Mouse (Mus musculus): ENCODE data around the gene Tnnc1. TPM values are rescaled to one million over a fixed set of nuclear protein-coding genes. Genes with fewer than 3 reads are reported as not detected.
A peak's percentile ranks its signal among the peaks of the same experiment; 100 is the strongest.

Tnnc1 gene
- polyA plus RNA-seq, 1 experiment from 2014 or later: 10.6 TPM

DNA sequence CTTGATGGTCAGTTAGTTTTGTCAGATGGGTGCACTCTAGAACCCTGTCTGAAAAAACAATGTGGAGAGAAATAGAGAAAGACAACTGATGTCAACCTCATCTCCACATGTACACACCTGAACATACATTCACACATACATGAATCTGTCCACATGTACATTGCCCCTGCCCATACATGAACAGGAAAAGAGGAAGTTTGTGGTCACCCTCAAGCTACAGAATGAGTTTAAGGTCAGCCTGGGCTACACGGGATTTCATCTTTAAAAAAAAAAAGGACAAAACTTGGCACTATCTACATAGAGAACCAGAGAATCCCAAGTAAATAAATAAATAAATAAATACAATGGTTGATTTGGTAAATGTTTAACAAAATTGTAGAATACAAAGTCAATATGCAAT, 36.7 kb downstream of the Tnnc1 start:
- no peak overlapping the region for H3K27ac ChIP-seq (ENCODE audit: low read length)
- H3K36me3 ChIP-seq (ENCODE audit: insufficient read depth, low read length): no peaks in the 10 kb centered on the region
- H3K9ac ChIP-seq (replicated peaks; ENCODE audit: low read length): no peak overlapping the region
- H3K4me1 ChIP-seq (ENCODE audit: insufficient read depth, low read length): no peaks in the 10 kb centered on the region
- no peaks in the 10 kb centered on the region for H3K27me3 ChIP-seq (ENCODE audit: insufficient read depth, low read length)
- H3K9me3 ChIP-seq (ENCODE audit: low read length): no peaks in the 10 kb centered on the region
- H3K4me3 ChIP-seq (ENCODE audit: low read length): no peak overlapping the region
- ATAC-seq (ENCODE audit: low FRiP score, low TSS enrichment): no peak
- WGBS: 73% methylated on average over 1 of the region's 1 CpGs
- H3K4me2 ChIP-seq (replicated peaks; ENCODE audit: low read depth, low read length): no peak overlapping the region

DNA sequence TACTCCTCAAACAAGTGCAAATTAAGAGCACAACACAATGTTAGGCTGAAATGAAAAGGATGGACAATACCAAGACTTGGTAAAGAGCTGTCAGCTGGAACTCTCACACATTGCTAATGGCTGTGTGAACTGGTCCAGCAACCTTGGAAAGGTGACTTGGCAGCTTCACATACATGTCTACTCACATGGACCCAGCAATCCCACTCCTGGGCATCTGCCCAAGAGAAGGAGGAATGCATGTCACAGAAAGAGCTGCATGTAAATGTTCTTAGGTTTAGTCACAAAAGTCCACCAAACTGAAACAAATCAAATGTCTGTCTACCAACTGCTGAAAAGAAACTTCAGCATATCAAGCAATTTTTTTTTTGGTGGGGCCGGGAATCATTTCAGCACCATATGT, 37.8 kb downstream of the Tnnc1 start:
- H3K4me2 ChIP-seq (replicated peaks; ENCODE audit: low read depth, low read length): no peak overlapping the region
- H3K4me1 ChIP-seq (ENCODE audit: insufficient read depth, low read length): 0 out of 2 replicates have a peak, but pooled peaks cover 5% of the 10 kb centered on the region
- 77% methylated on average over 1 of the region's 1 CpGs for WGBS
- no peak overlapping the region for H3K4me3 ChIP-seq (ENCODE audit: low read length)
- H3K36me3 ChIP-seq (ENCODE audit: insufficient read depth, low read length): no peaks in the 10 kb centered on the region
- no peaks in the 10 kb centered on the region for H3K9me3 ChIP-seq (ENCODE audit: low read length)
- no peak overlapping the region for H3K27ac ChIP-seq (ENCODE audit: low read length)
- H3K27me3 ChIP-seq (ENCODE audit: insufficient read depth, low read length): no peaks in the 10 kb centered on the region
- no peak overlapping the region for H3K9ac ChIP-seq (replicated peaks; ENCODE audit: low read length)
- no peak for ATAC-seq (ENCODE audit: low FRiP score, low TSS enrichment)

DNA sequence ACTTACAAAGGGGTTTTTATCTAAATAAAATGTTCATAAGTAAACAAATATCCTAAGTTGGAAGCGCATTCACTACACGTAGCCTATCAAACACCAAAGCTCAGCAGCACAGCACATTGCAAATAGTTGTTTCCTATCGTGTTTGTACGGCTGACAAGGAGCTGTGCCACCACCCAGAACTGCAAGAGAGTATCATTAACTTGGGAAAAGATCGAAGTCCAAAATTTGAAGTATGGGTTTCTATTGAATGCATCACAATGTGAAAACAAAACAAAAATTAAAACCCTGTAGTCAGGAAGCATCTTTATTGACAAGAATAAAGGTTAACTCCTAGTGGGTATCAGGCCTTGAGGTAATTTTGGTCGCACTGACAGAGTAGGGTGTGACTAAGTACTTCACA, 40.3 kb downstream of the Tnnc1 start:
- H3K27ac ChIP-seq (ENCODE audit: low read length): no peak overlapping the region
- H3K4me1 ChIP-seq (ENCODE audit: insufficient read depth, low read length): peaks cover 15% of the 10 kb centered on the region
- H3K9ac ChIP-seq (replicated peaks; ENCODE audit: low read length): no peak overlapping the region
- H3K9me3 ChIP-seq (ENCODE audit: low read length): no peaks in the 10 kb centered on the region
- ATAC-seq (ENCODE audit: low FRiP score, low TSS enrichment): no peak
- H3K36me3 ChIP-seq (ENCODE audit: insufficient read depth, low read length): peaks cover 4% of the 10 kb centered on the region
- H3K4me3 ChIP-seq (ENCODE audit: low read length): no peak overlapping the region
- H3K27me3 ChIP-seq (ENCODE audit: insufficient read depth, low read length): no peaks in the 10 kb centered on the region
- no peak overlapping the region for H3K4me2 ChIP-seq (replicated peaks; ENCODE audit: low read depth, low read length)
- 91% methylated on average over 6 of the region's 6 CpGs for WGBS

DNA sequence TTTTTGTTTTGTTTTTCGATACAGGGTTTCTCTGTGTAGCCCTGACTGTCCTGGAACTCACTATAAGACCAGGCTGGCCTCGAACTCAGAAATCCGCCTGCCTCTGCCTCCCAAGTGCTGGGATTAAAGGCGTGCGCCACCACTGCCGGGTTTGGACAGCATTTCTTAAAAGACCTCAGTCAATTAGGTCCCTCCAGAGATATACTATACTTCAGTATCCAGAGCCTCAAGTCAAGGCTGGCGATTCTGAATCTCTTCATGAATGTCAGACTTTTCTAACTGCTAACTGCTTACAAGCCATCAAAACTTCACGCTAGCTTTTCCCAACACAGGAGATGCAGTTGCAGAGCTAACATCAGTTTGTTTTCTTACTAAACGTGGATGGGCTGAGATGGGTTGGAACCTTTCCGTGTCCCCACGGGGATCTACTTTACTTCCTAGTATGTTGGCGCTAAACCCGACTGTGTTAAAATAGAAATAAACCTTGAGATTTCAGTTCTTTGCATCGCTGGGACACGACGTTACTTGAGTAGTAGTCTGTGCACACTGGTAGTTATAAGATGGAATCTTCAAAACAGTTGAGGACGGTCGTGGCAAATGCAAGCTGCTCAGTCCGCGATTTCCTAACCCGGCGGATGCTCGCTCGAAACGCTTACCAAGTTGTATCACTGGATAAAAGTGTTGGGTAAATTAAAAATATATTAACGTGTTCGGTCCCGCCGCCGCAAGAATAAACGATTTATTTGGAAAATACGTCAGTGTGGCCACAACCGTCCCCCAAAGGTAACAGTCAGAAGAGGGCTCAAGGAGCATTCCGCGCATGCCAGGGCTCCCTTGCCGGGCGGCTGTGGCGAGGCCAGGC, 42.3 kb downstream of the Tnnc1 start:
- Histone ChIP-seq H3K27ac (ENCODE audit: low read length) (peak overlapping the region; percentile 96), H3K4me3 (ENCODE audit: low read length) (peak overlapping the region; percentile 97), H3K36me3 (ENCODE audit: insufficient read depth, low read length) (peaks cover 23% of the 10 kb centered on the region), H3K4me1 (ENCODE audit: insufficient read depth, low read length) (peaks cover 15% of the 10 kb centered on the region), H3K27me3 (ENCODE audit: insufficient read depth, low read length) (no peaks in the 10 kb centered on the region), H3K9me3 (ENCODE audit: low read length) (no peaks in the 10 kb centered on the region), H3K9ac (replicated peaks; ENCODE audit: low read length) (peak overlapping the region; percentile 98), H3K4me2 (replicated peaks; ENCODE audit: low read depth, low read length) (peak overlapping the region; percentile 70)
- 17% methylated on average over 38 of the region's 38 CpGs for WGBS
- peak; percentile 92; the same call in 1 of the 2 replicates for ATAC-seq (ENCODE audit: low FRiP score, low TSS enrichment)

DNA sequence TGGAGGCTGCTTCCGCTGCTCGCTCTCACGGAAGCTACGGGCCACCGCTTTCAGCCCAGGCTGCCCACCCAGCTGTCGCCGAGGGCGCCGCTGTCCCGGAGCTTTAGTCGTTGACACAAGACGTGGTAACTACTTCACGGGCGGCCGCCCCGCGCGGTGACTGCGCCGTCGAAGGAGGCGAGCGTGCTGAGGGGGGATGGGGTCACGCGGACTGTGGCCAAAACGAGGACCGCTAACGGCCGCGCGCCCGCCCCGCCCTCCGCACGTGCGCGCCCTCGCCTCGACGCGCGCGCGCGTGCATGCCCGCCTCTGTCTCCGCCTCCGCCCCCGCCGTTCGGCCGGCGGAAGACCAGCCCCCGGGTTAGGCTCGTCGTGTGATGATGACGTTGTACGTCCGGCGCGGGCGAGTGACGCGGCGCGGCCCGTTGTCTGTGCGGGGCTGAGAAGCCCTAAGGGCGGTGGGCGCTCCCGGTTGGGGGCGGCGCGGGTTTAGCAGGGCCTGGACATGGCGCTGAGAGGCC, 43.0 kb downstream of the Tnnc1 start, which contains the start of the genes Phf7 and Bap1:
TSS of gene Phf7 (minus strand) at position 234 of the 521 bp plus-strand sequence.
TSS of gene Bap1 (plus strand) at position 367 of the 521 bp plus-strand sequence.
- WGBS: 0% methylated on average over 65 of the region's 75 CpGs
- peak; percentile 91 for ATAC-seq (ENCODE audit: low FRiP score, low TSS enrichment)

DNA sequence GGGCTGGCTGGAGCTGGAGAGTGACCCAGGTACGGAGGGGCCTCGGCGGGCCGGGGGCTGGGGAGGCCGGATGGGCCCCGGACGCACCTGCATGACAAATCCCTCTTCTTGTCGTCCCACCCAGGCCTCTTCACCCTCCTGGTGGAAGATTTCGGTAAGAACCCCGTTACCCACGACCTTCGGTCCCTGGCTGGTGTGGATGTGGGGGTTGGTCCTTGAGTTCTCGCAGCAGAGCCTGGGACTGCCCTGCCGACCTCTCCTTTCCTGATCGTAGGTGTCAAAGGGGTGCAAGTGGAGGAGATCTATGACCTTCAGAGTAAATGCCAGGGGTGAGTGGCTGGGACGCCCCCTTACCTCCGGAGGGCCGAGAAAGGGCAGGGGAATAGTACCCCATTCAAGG, 43.5 kb downstream of the Tnnc1 start:
- peaks cover 15% of the 10 kb centered on the region for H3K4me1 ChIP-seq (ENCODE audit: insufficient read depth, low read length)
- no peaks in the 10 kb centered on the region for H3K27me3 ChIP-seq (ENCODE audit: insufficient read depth, low read length)
- H3K27ac ChIP-seq (ENCODE audit: low read length): peak overlapping the region; percentile 57
- no peaks in the 10 kb centered on the region for H3K9me3 ChIP-seq (ENCODE audit: low read length)
- peak overlapping the region; percentile 98 for H3K9ac ChIP-seq (replicated peaks; ENCODE audit: low read length)
- peak overlapping the region; percentile 86 for H3K4me2 ChIP-seq (replicated peaks; ENCODE audit: low read depth, low read length)
- ATAC-seq (ENCODE audit: low FRiP score, low TSS enrichment): peak; percentile 62
- H3K36me3 ChIP-seq (ENCODE audit: insufficient read depth, low read length): peaks cover 35% of the 10 kb centered on the region
- H3K4me3 ChIP-seq (ENCODE audit: low read length): peak overlapping the region; percentile 97
- WGBS: 3% methylated on average over 17 of the region's 18 CpGs

More for the DNA sequence above, 43.0 kb downstream of the Tnnc1 start, which contains the start of the genes Phf7 and Bap1:
- Histone ChIP-seq H3K27ac (ENCODE audit: low read length) (peak within 1 kb of the TSS; percentile 96), H3K9me3 (ENCODE audit: low read length) (no peaks in the 10 kb centered on the region), H3K4me2 (replicated peaks; ENCODE audit: low read depth, low read length) (peak within 1 kb of the TSS; percentile 86), H3K9ac (replicated peaks; ENCODE audit: low read length) (peak within 1 kb of the TSS; percentile 98), H3K36me3 (ENCODE audit: insufficient read depth, low read length) (peaks cover 30% of the 10 kb centered on the region), H3K4me3 (ENCODE audit: low read length) (peak within 1 kb of the TSS; percentile 97), H3K27me3 (ENCODE audit: insufficient read depth, low read length) (no peaks in the 10 kb centered on the region), H3K4me1 (ENCODE audit: insufficient read depth, low read length) (peaks cover 15% of the 10 kb centered on the region)

DNA sequence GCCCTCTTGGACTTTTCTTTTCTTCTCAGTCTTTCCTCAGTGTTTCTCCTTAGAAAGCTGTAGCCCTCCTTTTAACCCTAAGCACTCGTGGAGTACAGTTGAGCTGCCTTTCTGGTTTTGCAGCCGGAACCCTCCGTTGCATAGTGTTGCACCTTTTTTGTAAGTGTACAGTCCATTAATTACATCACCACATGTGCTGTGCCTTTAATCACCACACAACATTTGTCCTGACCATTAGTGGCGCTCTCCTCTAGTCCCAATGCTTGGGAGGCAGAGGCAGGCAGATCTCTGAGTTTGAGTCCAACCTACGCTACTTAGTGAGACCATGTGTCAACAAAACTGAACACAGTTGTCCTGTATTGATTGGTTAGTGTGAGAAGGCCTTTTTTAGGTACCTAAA, 44.0 kb downstream of the Tnnc1 start:
- Histone ChIP-seq H3K9ac (replicated peaks; ENCODE audit: low read length) (peak overlapping the region; percentile 98), H3K36me3 (ENCODE audit: insufficient read depth, low read length) (peaks cover 39% of the 10 kb centered on the region), H3K27me3 (ENCODE audit: insufficient read depth, low read length) (no peaks in the 10 kb centered on the region), H3K27ac (ENCODE audit: low read length) (no peak overlapping the region), H3K4me2 (replicated peaks; ENCODE audit: low read depth, low read length) (peak overlapping the region; percentile 86), H3K4me1 (ENCODE audit: insufficient read depth, low read length) (peaks cover 15% of the 10 kb centered on the region), H3K9me3 (ENCODE audit: low read length) (no peaks in the 10 kb centered on the region), H3K4me3 (ENCODE audit: low read length) (peak overlapping the region; percentile 97)
- ATAC-seq (ENCODE audit: low FRiP score, low TSS enrichment): no peak
- 89% methylated on average over 5 of the region's 5 CpGs for WGBS

DNA sequence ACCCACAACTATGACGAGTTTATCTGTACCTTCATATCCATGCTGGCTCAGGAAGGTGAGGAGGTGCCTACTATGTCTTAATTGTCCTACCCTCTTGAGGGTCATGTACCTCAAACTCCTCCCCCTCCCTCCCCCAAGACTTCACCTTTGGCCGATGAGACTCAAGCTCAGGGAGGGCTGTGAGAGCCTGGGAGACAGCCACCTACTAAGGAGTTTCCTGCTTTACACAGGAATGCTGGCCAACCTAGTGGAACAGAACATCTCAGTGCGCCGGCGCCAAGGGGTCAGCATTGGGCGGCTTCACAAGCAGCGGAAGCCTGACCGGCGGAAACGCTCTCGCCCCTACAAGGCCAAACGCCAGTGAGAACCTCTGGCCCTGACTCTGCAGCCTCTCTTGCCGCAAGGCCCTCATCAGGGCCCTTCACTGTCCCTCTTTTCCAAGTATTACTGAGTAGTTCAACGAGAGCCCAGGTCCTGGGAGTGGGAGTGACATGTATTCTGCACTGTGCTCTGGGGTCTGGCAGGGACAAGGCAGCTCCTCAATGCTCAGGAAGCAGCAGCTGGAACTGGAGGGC, 50.5 kb downstream of the Tnnc1 start:
- H3K4me3 ChIP-seq (ENCODE audit: low read length): no peak overlapping the region
- WGBS: 93% methylated on average over 14 of the region's 14 CpGs
- no peaks in the 10 kb centered on the region for H3K4me1 ChIP-seq (ENCODE audit: insufficient read depth, low read length)
- no peak overlapping the region for H3K9ac ChIP-seq (replicated peaks; ENCODE audit: low read length)
- H3K27ac ChIP-seq (ENCODE audit: low read length): no peak overlapping the region
- H3K36me3 ChIP-seq (ENCODE audit: insufficient read depth, low read length): peaks cover 79% of the 10 kb centered on the region
- ATAC-seq (ENCODE audit: low FRiP score, low TSS enrichment): no peak
- no peaks in the 10 kb centered on the region for H3K27me3 ChIP-seq (ENCODE audit: insufficient read depth, low read length)
- H3K4me2 ChIP-seq (replicated peaks; ENCODE audit: low read depth, low read length): no peak overlapping the region
- no peaks in the 10 kb centered on the region for H3K9me3 ChIP-seq (ENCODE audit: low read length)

DNA sequence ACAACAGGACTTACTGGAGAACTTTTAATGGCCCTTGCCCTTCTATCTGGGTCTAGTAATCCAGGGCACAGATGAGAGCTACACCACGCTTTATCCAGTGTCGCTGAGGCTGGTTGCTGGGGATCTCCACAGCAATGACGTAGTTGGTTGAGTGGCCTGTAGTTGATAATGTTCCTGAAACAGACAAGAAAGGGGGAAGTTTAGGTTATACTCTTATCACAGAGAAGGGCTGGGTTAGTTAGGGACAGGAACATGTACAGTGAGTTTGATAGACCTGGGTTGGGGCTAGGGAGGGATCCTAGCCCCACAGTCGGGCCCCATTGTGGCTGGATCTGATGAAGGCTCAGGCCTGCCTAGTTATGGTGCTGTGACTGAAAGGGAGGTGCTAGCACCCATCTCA, 52.3 kb downstream of the Tnnc1 start:
- H3K27ac ChIP-seq (ENCODE audit: low read length): no peak overlapping the region
- H3K27me3 ChIP-seq (ENCODE audit: insufficient read depth, low read length): no peaks in the 10 kb centered on the region
- H3K36me3 ChIP-seq (ENCODE audit: insufficient read depth, low read length): peaks cover 62% of the 10 kb centered on the region
- no peaks in the 10 kb centered on the region for H3K4me1 ChIP-seq (ENCODE audit: insufficient read depth, low read length)
- H3K4me3 ChIP-seq (ENCODE audit: low read length): no peak overlapping the region
- no peak for ATAC-seq (ENCODE audit: low FRiP score, low TSS enrichment)
- no peak overlapping the region for H3K4me2 ChIP-seq (replicated peaks; ENCODE audit: low read depth, low read length)
- no peaks in the 10 kb centered on the region for H3K9me3 ChIP-seq (ENCODE audit: low read length)
- no peak overlapping the region for H3K9ac ChIP-seq (replicated peaks; ENCODE audit: low read length)
- WGBS: 95% methylated on average over 4 of the region's 4 CpGs
